Mouse (Mus musculus) E14TG2a.4 (cell line): Measurements from ENCODE around the gene Fam205a1.
A peak's percentile ranks its signal among the peaks of the same experiment; 100 is the strongest.
"Not testable (repeated sequence)": the region's sequence is repeated elsewhere in the genome, so short reads cannot be mapped to it uniquely, and the experiment has no call there.

Experiments
- H3K27me3 ChIP-seq: 2 replicates; pipeline ENCODE4 v1.6.1; 2014; ENCODE audit warnings: low read length, control low read depth; ENCODE audit not compliant: insufficient read depth
- H3K36me3 ChIP-seq: 2 replicates; pipeline ENCODE4 v1.6.1; 2014; ENCODE audit warnings: low read length, control low read depth; ENCODE audit not compliant: insufficient read depth
- H3K4me1 ChIP-seq: replicated peaks from 2 replicates; pipeline ENCODE4 v1.6.1; 2014; ENCODE audit warnings: low read depth, low read length, control low read depth
- H3K4me3 ChIP-seq: replicated peaks from 2 replicates; pipeline ENCODE4 v1.5.1; 2014; ENCODE audit warnings: mild to moderate bottlenecking, low read length
- H3K9me3 ChIP-seq: 2 replicates; pipeline ENCODE4 v1.6.1; 2014; ENCODE audit warnings: low read length, control low read depth
- CTCF ChIP-seq: conservative IDR thresholded peaks from 2 replicates; pipeline ENCODE4 v1.5.1; 2014; ENCODE audit warnings: low read length
- NANOG ChIP-seq: IDR thresholded peaks from 2 replicates; pipeline ENCODE4 v1.6.1; 2014; ENCODE audit warnings: borderline replicate concordance, low read length, mixed read lengths
- POU5F1 ChIP-seq: IDR thresholded peaks from 2 replicates; pipeline ENCODE4 v1.6.1; 2014; ENCODE audit warnings: low read length, borderline replicate concordance

The Fam205a1 gene

GRCm38 (mm10) chr4:42853788-42854187 lies at the start of gene Fam205a1:
TSS of gene Fam205a1 (minus strand) at chr4:42853888.
- not testable (repeated sequence) for H3K36me3 ChIP-seq, H3K9me3 ChIP-seq, H3K4me3 ChIP-seq, H3K27me3 ChIP-seq, H3K4me1 ChIP-seq

GRCm38 (mm10) chr4:42902730-42903129 lies 49.0 kb upstream of the Fam205a1 start:
- Histone ChIP-seq H3K27me3 (peaks cover 33% of the 10 kb centered on the region), H3K4me3 (no peak overlapping the region), H3K36me3 (no peaks in the 10 kb centered on the region), H3K4me1 (peaks cover 22% of the 10 kb centered on the region), H3K9me3 (no peaks in the 10 kb centered on the region)
- TF ChIP-seq NANOG, result no peak
- TF ChIP-seq CTCF, result no peak
- TF ChIP-seq POU5F1, result no peak

- peaks cover 36% of the 10 kb centered on the region for H3K27me3 ChIP-seq
- no peak overlapping the region for H3K4me3 ChIP-seq
- no peaks in the 10 kb centered on the region for H3K36me3 ChIP-seq
- peaks cover 22% of the 10 kb centered on the region for H3K4me1 ChIP-seq
- TF ChIP-seq NANOG, result no peak
- TF ChIP-seq CTCF, result peak; percentile 58
- H3K9me3 ChIP-seq, result no peaks in the 10 kb centered on the region
Measured at GRCm38 (mm10) chr4:42902174-42902573, 48.5 kb upstream of the Fam205a1 start.

- TF ChIP-seq CTCF, result no peak
- no peak for TF ChIP-seq POU5F1
- TF ChIP-seq NANOG, result no peak
- Histone ChIP-seq H3K4me1 (peaks cover 22% of the 10 kb centered on the region), H3K36me3 (no peaks in the 10 kb centered on the region), H3K27me3 (peaks cover 36% of the 10 kb centered on the region), H3K4me3 (no peak overlapping the region), H3K9me3 (no peaks in the 10 kb centered on the region)
Measured at GRCm38 (mm10) chr4:42900878-42901277, 47.2 kb upstream of the Fam205a1 start.

- H3K27me3 ChIP-seq, result peaks cover 30% of the 10 kb centered on the region
- H3K9me3 ChIP-seq, result no peaks in the 10 kb centered on the region
- H3K4me1 ChIP-seq, result peaks cover 22% of the 10 kb centered on the region
- no peaks in the 10 kb centered on the region for H3K36me3 ChIP-seq
- TF ChIP-seq NANOG (peak; percentile 13; the same call in 1 of the 2 replicates), POU5F1 (no peak)
- H3K4me3 ChIP-seq, result no peak overlapping the region
Measured at GRCm38 (mm10) chr4:42898914-42899313, 45.2 kb upstream of the Fam205a1 start.

GRCm38 (mm10) chr4:42895118-42895517 lies 41.4 kb upstream of the Fam205a1 start:
- TF ChIP-seq NANOG (no peak), POU5F1 (no peak), CTCF (no peak)

GRCm38 (mm10) chr4:42891176-42891575 lies 37.5 kb upstream of the Fam205a1 start:
- Histone ChIP-seq H3K4me1 (no peaks in the 10 kb centered on the region), H3K9me3 (no peaks in the 10 kb centered on the region), H3K4me3 (no peak overlapping the region), H3K36me3 (no peaks in the 10 kb centered on the region), H3K27me3 (no peaks in the 10 kb centered on the region)
- no peak for TF ChIP-seq POU5F1
- no peak for TF ChIP-seq CTCF
- no peak for TF ChIP-seq NANOG

More at GRCm38 (mm10) chr4:42895118-42895517, 41.4 kb upstream of the Fam205a1 start:
- Histone ChIP-seq H3K4me1 (peaks cover 13% of the 10 kb centered on the region), H3K36me3 (no peaks in the 10 kb centered on the region), H3K27me3 (peaks cover 6% of the 10 kb centered on the region), H3K9me3 (no peaks in the 10 kb centered on the region), H3K4me3 (no peak overlapping the region)

GRCm38 (mm10) chr4:42888806-42889205 lies 35.1 kb upstream of the Fam205a1 start:
- TF ChIP-seq NANOG (no peak), CTCF (no peak), POU5F1 (no peak)
- no peaks in the 10 kb centered on the region for H3K27me3 ChIP-seq

GRCm38 (mm10) chr4:42886926-42887325 lies 33.2 kb upstream of the Fam205a1 start:
- Histone ChIP-seq H3K4me1 (no peaks in the 10 kb centered on the region), H3K36me3 (no peaks in the 10 kb centered on the region), H3K4me3 (no peak overlapping the region), H3K27me3 (no peaks in the 10 kb centered on the region), H3K9me3 (no peaks in the 10 kb centered on the region)
- TF ChIP-seq NANOG (no peak), POU5F1 (no peak), CTCF (no peak)

More at GRCm38 (mm10) chr4:42888806-42889205, 35.1 kb upstream of the Fam205a1 start:
- no peak overlapping the region for H3K4me3 ChIP-seq
- H3K4me1 ChIP-seq, result no peaks in the 10 kb centered on the region
- H3K36me3 ChIP-seq, result no peaks in the 10 kb centered on the region
- H3K9me3 ChIP-seq, result no peaks in the 10 kb centered on the region

GRCm38 (mm10) chr4:42880677-42880948 lies 26.9 kb upstream of the Fam205a1 start:
- H3K4me3 ChIP-seq, result no peak overlapping the region
- H3K27me3 ChIP-seq, result no peaks in the 10 kb centered on the region
- no peaks in the 10 kb centered on the region for H3K4me1 ChIP-seq
- no peaks in the 10 kb centered on the region for H3K36me3 ChIP-seq
- no peaks in the 10 kb centered on the region for H3K9me3 ChIP-seq
- TF ChIP-seq POU5F1, result no peak
